Mouse (Mus musculus) kidney, embryonic 14.5 days (tissue): ENCODE data around the gene Slc30a3. TPM values are rescaled to one million over a fixed set of nuclear protein-coding genes. Genes with fewer than 3 reads are reported as not detected.
A peak's percentile ranks its signal among the peaks of the same experiment; 100 is the strongest.

Source experiments
- ATAC-seq: fragments of 200-750 bp; cut with Nextera tagmentation; 2 replicates; pipeline ENCODE4 v1.8.0; 2017; ENCODE audit warnings: moderate number of reproducible peaks, mild to moderate bottlenecking, moderate TSS enrichment, moderate library complexity; ENCODE audit not compliant: low FRiP score, low TSS enrichment
- H3K27ac ChIP-seq: fragments of 300-500 bp; sonication (generic); 2 replicates; pipeline ENCODE4 v1.5.1; 2014; ENCODE audit warnings: low read depth, mild to moderate bottlenecking, low read length, moderate library complexity, mixed read lengths
- H3K27me3 ChIP-seq: fragments of 300-500 bp; sonication (generic); 2 replicates; pipeline ENCODE4 v1.6.1; 2014; ENCODE audit warnings: mild to moderate bottlenecking, low read length; ENCODE audit not compliant: control insufficient read depth, insufficient read depth
- H3K36me3 ChIP-seq: fragments of 300-500 bp; sonication (generic); 2 replicates; pipeline ENCODE4 v1.6.1; 2014; ENCODE audit warnings: low read length, mixed read lengths; ENCODE audit not compliant: control insufficient read depth, insufficient read depth
- H3K4me1 ChIP-seq: fragments of 300-500 bp; sonication (generic); 2 replicates; pipeline ENCODE4 v1.6.1; 2014; ENCODE audit warnings: low read length, mixed read lengths; ENCODE audit not compliant: control insufficient read depth, insufficient read depth
- H3K4me2 ChIP-seq: fragments of 300-500 bp; sonication (generic); replicated peaks from 2 replicates; pipeline ENCODE4 v1.6.1; 2014; ENCODE audit warnings: low read depth, mild to moderate bottlenecking, low read length
- H3K4me3 ChIP-seq: fragments of 300-500 bp; sonication (generic); 2 replicates; pipeline ENCODE4 v1.5.1; 2014; ENCODE audit warnings: mild to moderate bottlenecking, low read length
- H3K9ac ChIP-seq: fragments of 300-500 bp; sonication (generic); 2 replicates; pipeline ENCODE4 v1.6.1; 2014; ENCODE audit warnings: low read depth, mild to moderate bottlenecking, low read length, moderate library complexity
- H3K9me3 ChIP-seq: fragments of 300-500 bp; sonication (generic); 2 replicates; pipeline ENCODE4 v1.6.1; 2016; ENCODE audit warnings: low read length; ENCODE audit not compliant: control insufficient read depth
- WGBS: fragments of 180-500 bp; shearing (Covaris S2); extraction: QIAGEN DNeasy Blood & Tissue Kit; methylation state at CpG from one replicate; pipeline ENCODE4 v1.1.7; 2014; 5-methylcytosine and 5-hydroxymethylcytosine counted together
- polyA plus RNA-seq: library from polyadenylated mRNA; unstranded; fragments of >200 nt; fragmentation: Nextera tagmentation; extraction: Ambion mirVana; gene quantifications from 2 replicates; pipeline ENCODE4 v1.2.1, GENCODE M21; 2014

Gene Slc30a3
- polyA plus RNA-seq, result 1.9 and 3.4 TPM in 2 replicates

GRCm38 (mm10) chr5:31108000-31108490 is at the start of gene Slc30a3:
Gene Slc30a3, minus strand, starts transcription at chr5:31108237.
- no peaks in the 10 kb centered on the region for H3K9me3 ChIP-seq
- 93% methylated on average over 18 of the region's 18 CpGs for WGBS
- no peak within 1 kb of the TSS for H3K4me2 ChIP-seq
- H3K36me3 ChIP-seq, result no peaks in the 10 kb centered on the region
- H3K27me3 ChIP-seq, result no peaks in the 10 kb centered on the region
- H3K4me3 ChIP-seq, result no peak within 1 kb of the TSS
- no peak within 1 kb of the TSS for H3K27ac ChIP-seq
- no peak within 1 kb of the TSS for H3K9ac ChIP-seq
- ATAC-seq, result no peak
- H3K4me1 ChIP-seq, result no peaks in the 10 kb centered on the region

GRCm38 (mm10) chr5:31154152-31154553 is 46.1 kb upstream of the Slc30a3 start, which contains the start of gene Mpv17:
Gene Mpv17, minus strand, starts transcription at chr5:31154251.
- Histone ChIP-seq H3K9ac (peak within 1 kb of the TSS; percentile 65), H3K36me3 (peaks cover 34% of the 10 kb centered on the region), H3K27ac (no peak within 1 kb of the TSS), H3K27me3 (no peaks in the 10 kb centered on the region), H3K4me3 (peak within 1 kb of the TSS; percentile 58), H3K4me1 (peaks cover 5% of the 10 kb centered on the region), H3K9me3 (no peaks in the 10 kb centered on the region), H3K4me2 (peak within 1 kb of the TSS; percentile 80)
- ATAC-seq, result peak; percentile 92
- WGBS, result under 1% methylated on average over 19 of the region's 19 CpGs

- Histone ChIP-seq H3K4me2 (peak overlapping the region; percentile 80), H3K27ac (no peak overlapping the region), H3K9ac (peak overlapping the region; percentile 65), H3K4me1 (peaks cover 5% of the 10 kb centered on the region), H3K36me3 (peaks cover 29% of the 10 kb centered on the region), H3K9me3 (no peaks in the 10 kb centered on the region), H3K27me3 (no peaks in the 10 kb centered on the region), H3K4me3 (peak overlapping the region; percentile 58)
- ATAC-seq, result peak; percentile 30; the same call in 1 of the 2 replicates
- 34% methylated on average over 6 of the region's 6 CpGs for WGBS
These were observed 45.6 kb upstream of the Slc30a3 start for GRCm38 (mm10) chr5:31153516-31154151.

- H3K4me2 ChIP-seq, result no peak overlapping the region
- no peak for ATAC-seq
- no peak overlapping the region for H3K4me3 ChIP-seq
- H3K4me1 ChIP-seq, result peaks cover 5% of the 10 kb centered on the region
- 89% methylated on average over 3 of the region's 3 CpGs for WGBS
- no peaks in the 10 kb centered on the region for H3K9me3 ChIP-seq
- H3K27ac ChIP-seq, result no peak overlapping the region
- no peaks in the 10 kb centered on the region for H3K27me3 ChIP-seq
- H3K9ac ChIP-seq, result no peak overlapping the region
- peaks cover 10% of the 10 kb centered on the region; the same call in 1 of the 2 replicates for H3K36me3 ChIP-seq
These were observed 43.7 kb upstream of the Slc30a3 start for GRCm38 (mm10) chr5:31151746-31152145.

- WGBS, result 95% methylated on average over 4 of the region's 4 CpGs
- Histone ChIP-seq H3K36me3 (peaks cover 6% of the 10 kb centered on the region), H3K9me3 (no peaks in the 10 kb centered on the region), H3K4me1 (peaks cover 5% of the 10 kb centered on the region), H3K27me3 (no peaks in the 10 kb centered on the region), H3K4me2 (no peak overlapping the region), H3K27ac (no peak overlapping the region), H3K9ac (no peak overlapping the region), H3K4me3 (no peak overlapping the region)
- ATAC-seq, result no peak
These were observed 41.7 kb upstream of the Slc30a3 start for GRCm38 (mm10) chr5:31149781-31150180.

GRCm38 (mm10) chr5:31138968-31139425 is 31.0 kb upstream of the Slc30a3 start:
- Histone ChIP-seq H3K4me2 (no peak overlapping the region), H3K9me3 (no peaks in the 10 kb centered on the region), H3K4me3 (peak overlapping the region; percentile 18; the same call in 1 of the 2 replicates), H3K4me1 (no peaks in the 10 kb centered on the region), H3K9ac (no peak overlapping the region), H3K27ac (no peak overlapping the region), H3K36me3 (peaks cover 12% of the 10 kb centered on the region), H3K27me3 (peaks cover 62% of the 10 kb centered on the region)
- 14% methylated on average over 9 of the region's 9 CpGs for WGBS
- ATAC-seq, result 0 out of 2 replicates have a peak, but pooled peaks have one; percentile 3

- Histone ChIP-seq H3K27me3 (peaks cover 65% of the 10 kb centered on the region), H3K4me2 (peak within 1 kb of the TSS; percentile 38), H3K36me3 (peaks cover 10% of the 10 kb centered on the region), H3K9me3 (no peaks in the 10 kb centered on the region), H3K9ac (no peak within 1 kb of the TSS), H3K27ac (no peak within 1 kb of the TSS), H3K4me3 (peak within 1 kb of the TSS; percentile 18), H3K4me1 (no peaks in the 10 kb centered on the region)
- ATAC-seq, result peak; percentile 61
- WGBS, result 1% methylated on average over 51 of the region's 52 CpGs
These were observed 30.4 kb upstream of the Slc30a3 start, which contains the start of gene Ucn for GRCm38 (mm10) chr5:31138241-31138967. Gene Ucn, minus strand, starts transcription at chr5:31138829.

- H3K4me3 ChIP-seq, result peak overlapping the region; percentile 18; the same call in 1 of the 2 replicates
- no peak overlapping the region for H3K9ac ChIP-seq
- WGBS, result 1% methylated on average over 13 of the region's 13 CpGs
- no peaks in the 10 kb centered on the region for H3K4me1 ChIP-seq
- no peaks in the 10 kb centered on the region for H3K9me3 ChIP-seq
- H3K36me3 ChIP-seq, result peaks cover 8% of the 10 kb centered on the region; the same call in 1 of the 2 replicates
- peaks cover 67% of the 10 kb centered on the region for H3K27me3 ChIP-seq
- peak overlapping the region; percentile 38 for H3K4me2 ChIP-seq
- no peak overlapping the region for H3K27ac ChIP-seq
- ATAC-seq, result no peak
These were observed 29.6 kb upstream of the Slc30a3 start for GRCm38 (mm10) chr5:31137658-31138057.
